Mouse (Mus musculus) spleen, adult 2 months (tissue): ENCODE measurements around the gene Hoxb5. TPM values are rescaled to one million over a fixed set of nuclear protein-coding genes. Genes with fewer than 3 reads are reported as not detected.

ENCODE experiments used
- DNase-seq, 2 experiments: peaks; one replicate each; pipeline versions ENCODE4 v3.0.0 to v3.0.0-alpha.2; 2012 to 2021; ENCODE audit warnings: low spot score in 2 of 2, low read depth in 1 of 2
- H3K27ac ChIP-seq: fragments of 200-500 bp; 2 replicates; pipeline ENCODE4 v1.5.1; 2012; ENCODE audit warnings: low read length, inconsistent platforms; ENCODE audit not compliant: insufficient read depth
- H3K27me3 ChIP-seq: fragments of 200-500 bp; 2 replicates; pipeline ENCODE4 v1.6.1; 2012; ENCODE audit warnings: mild to moderate bottlenecking, moderate library complexity, low read length, inconsistent platforms; ENCODE audit not compliant: control insufficient read depth, insufficient read depth
- H3K36me3 ChIP-seq: fragments of 200-500 bp; 2 replicates; pipeline ENCODE4 v1.6.1; 2012; ENCODE audit warnings: mild to moderate bottlenecking, low read length, inconsistent platforms; ENCODE audit not compliant: control insufficient read depth, insufficient read depth
- H3K4me1 ChIP-seq: fragments of 200-500 bp; 2 replicates; pipeline ENCODE4 v1.6.1; 2011; ENCODE audit warnings: inconsistent platforms; ENCODE audit not compliant: control insufficient read depth, insufficient read depth, insufficient read length
- H3K4me3 ChIP-seq: fragments of 200-500 bp; 2 replicates; pipeline ENCODE4 v1.5.1; 2011; ENCODE audit warnings: mild to moderate bottlenecking, inconsistent platforms; ENCODE audit not compliant: insufficient read depth, insufficient read length; ENCODE audit errors: extremely low read depth
- CTCF ChIP-seq: fragments of 200-500 bp; IDR thresholded peaks from 2 replicates; pipeline ENCODE4 v1.5.1; 2011; ENCODE audit warnings: mild to moderate bottlenecking, inconsistent platforms; ENCODE audit not compliant: insufficient read depth, insufficient read length, insufficient replicate concordance; ENCODE audit errors: extremely low read depth
- POLR2A ChIP-seq: fragments of 200-500 bp; IDR thresholded peaks from 2 replicates; pipeline ENCODE4 v1.6.1; 2011; ENCODE audit warnings: low read depth, low read length, inconsistent platforms
- WGBS: fragments of 180-500 bp; shearing (Covaris S2); methylation state at CpG from one replicate; pipeline ENCODE4 v1.1.7; 2018; 5-methylcytosine and 5-hydroxymethylcytosine counted together
- polyA plus RNA-seq: library from polyadenylated mRNA; depleted of rRNA; stranded (reverse); fragments of >200 nt; gene quantifications from 2 replicates; pipeline ENCODE4 v1.2.3, GENCODE M21; 2012; rRNA removed

The Hoxb5 gene
- polyA plus RNA-seq, 1 experiment, result 0.37 TPM

DNA sequence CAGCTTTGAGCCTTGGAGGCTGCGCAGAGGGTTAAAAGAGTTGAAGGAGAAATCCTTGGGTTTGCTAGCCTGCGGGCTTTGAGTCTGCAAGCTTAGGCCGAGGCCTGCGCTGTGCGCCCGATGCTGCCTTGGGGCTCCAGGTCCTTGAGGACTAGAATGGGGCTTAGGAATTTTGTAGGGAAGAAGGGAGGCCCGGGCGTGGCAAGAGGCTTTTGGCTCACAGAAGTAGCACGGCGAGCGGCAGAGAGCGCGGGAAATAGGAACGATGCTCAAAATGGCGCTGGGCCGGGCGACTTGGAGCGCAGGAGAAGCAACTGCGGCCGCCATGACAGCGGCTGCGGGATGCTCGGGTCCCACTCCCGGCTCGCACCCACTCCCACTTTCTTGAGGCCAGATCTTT, 51.2 kb downstream of the Hoxb5 start:
- WGBS, result 22% methylated on average over 25 of the region's 25 CpGs
- Histone ChIP-seq H3K36me3 (no peaks in the 10 kb centered on the region), H3K4me1 (peaks cover 5% of the 10 kb centered on the region), H3K4me3 (no peak overlapping the region), H3K27ac (peak overlapping the region; percentile 22; the same call in 1 of the 2 replicates), H3K27me3 (peaks cover 24% of the 10 kb centered on the region)
- TF ChIP-seq POLR2A, result no peak
- no peak for TF ChIP-seq CTCF
- no peak for DNase-seq

GRCm38 (mm10) chr11:96354801-96355311, 51.7 kb downstream of the Hoxb5 start:
- peaks cover 5% of the 10 kb centered on the region for H3K4me1 ChIP-seq
- 0 out of 2 replicates have a peak overlapping the region, but pooled peaks have one; percentile 22 for H3K27ac ChIP-seq
- no peak overlapping the region for H3K4me3 ChIP-seq
- no peak for TF ChIP-seq CTCF
- no peak for TF ChIP-seq POLR2A
- H3K36me3 ChIP-seq, result no peaks in the 10 kb centered on the region
- 56% methylated on average over 9 of the region's 9 CpGs for WGBS
- no peak for DNase-seq
- peaks cover 24% of the 10 kb centered on the region for H3K27me3 ChIP-seq

Other genes starting within 250 kb of the Hoxb5 start
- gene Ube2z, start 237.9 kb upstream of the Hoxb5 start, polyA plus RNA-seq, result 20.1 and 20.2 TPM in 2 replicates
- gene Atp5g1, start 227.7 kb upstream of the Hoxb5 start, polyA plus RNA-seq, result 193 and 219 TPM in 2 replicates
- not detected in 2 replicates for gene Calcoco2, start 191.4 kb upstream of the Hoxb5 start, polyA plus RNA-seq
- not detected in 2 replicates for gene Ttll6, start 169.6 kb upstream of the Hoxb5 start, polyA plus RNA-seq
- not detected in 2 replicates for gene Hoxb13, start 109.0 kb upstream of the Hoxb5 start, polyA plus RNA-seq
- 0.26 and 0.27 TPM in 2 replicates for gene Hoxb9, start 31.9 kb upstream of the Hoxb5 start, polyA plus RNA-seq
- 0.37 and 0.43 TPM in 2 replicates for gene Hoxb8, start 21.4 kb upstream of the Hoxb5 start, polyA plus RNA-seq
- 0.60 and 0.62 TPM in 2 replicates for gene Hoxb7, start 16.7 kb upstream of the Hoxb5 start, polyA plus RNA-seq
- gene Hoxb6, start 10.9 kb upstream of the Hoxb5 start, polyA plus RNA-seq, result 1.2 and 1.3 TPM in 2 replicates
- 2.6 and 3.3 TPM in 2 replicates for gene Hoxb4, start 14.9 kb downstream of the Hoxb5 start, polyA plus RNA-seq
- gene Hoxb3, start 20.0 kb downstream of the Hoxb5 start, polyA plus RNA-seq, result 2.0 and 2.6 TPM in 2 replicates
- 1.9 and 2.4 TPM in 2 replicates for gene Hoxb2, start 47.2 kb downstream of the Hoxb5 start, polyA plus RNA-seq
- not detected in 2 replicates for gene Hoxb1, start 62.4 kb downstream of the Hoxb5 start, polyA plus RNA-seq
- 20.1 and 22.3 TPM in 2 replicates for gene Skap1, start 161.3 kb downstream of the Hoxb5 start, polyA plus RNA-seq